Mouse (Mus musculus) ES-Bruce4 (cell line): ENCODE results near the gene Sik3.

ENCODE experiments used
- CTCF ChIP-seq: IDR thresholded peaks from one replicate; pipeline ENCODE4 v1.8.1; 2011; ENCODE audit warnings: low read depth, low read length
- EP300 ChIP-seq: IDR thresholded peaks from 2 replicates; pipeline ENCODE4 v1.6.1; 2011; ENCODE audit warnings: low read depth, low read length; ENCODE audit not compliant: insufficient read depth
- POLR2A ChIP-seq: IDR thresholded peaks from one replicate; pipeline ENCODE4 v1.8.1; 2011; ENCODE audit warnings: low read length; ENCODE audit not compliant: insufficient read depth

GRCm38 (mm10) chr9:46208401-46208974 lies 195.9 kb downstream of the Sik3 start:
- no peak for TF ChIP-seq EP300
- TF ChIP-seq CTCF, result no peak
- TF ChIP-seq POLR2A, result no peak
